Mouse (Mus musculus): ENCODE data around the gene Pdzd4. TPM values are rescaled to one million over a fixed set of nuclear protein-coding genes. Genes with fewer than 3 reads are reported as not detected.

The Pdzd4 gene
- 0.34 and 0.37 TPM in 2 replicates for polyA plus RNA-seq (2015; fragmentation: Nextera tagmentation; extraction: Ambion mirVana)

DNA sequence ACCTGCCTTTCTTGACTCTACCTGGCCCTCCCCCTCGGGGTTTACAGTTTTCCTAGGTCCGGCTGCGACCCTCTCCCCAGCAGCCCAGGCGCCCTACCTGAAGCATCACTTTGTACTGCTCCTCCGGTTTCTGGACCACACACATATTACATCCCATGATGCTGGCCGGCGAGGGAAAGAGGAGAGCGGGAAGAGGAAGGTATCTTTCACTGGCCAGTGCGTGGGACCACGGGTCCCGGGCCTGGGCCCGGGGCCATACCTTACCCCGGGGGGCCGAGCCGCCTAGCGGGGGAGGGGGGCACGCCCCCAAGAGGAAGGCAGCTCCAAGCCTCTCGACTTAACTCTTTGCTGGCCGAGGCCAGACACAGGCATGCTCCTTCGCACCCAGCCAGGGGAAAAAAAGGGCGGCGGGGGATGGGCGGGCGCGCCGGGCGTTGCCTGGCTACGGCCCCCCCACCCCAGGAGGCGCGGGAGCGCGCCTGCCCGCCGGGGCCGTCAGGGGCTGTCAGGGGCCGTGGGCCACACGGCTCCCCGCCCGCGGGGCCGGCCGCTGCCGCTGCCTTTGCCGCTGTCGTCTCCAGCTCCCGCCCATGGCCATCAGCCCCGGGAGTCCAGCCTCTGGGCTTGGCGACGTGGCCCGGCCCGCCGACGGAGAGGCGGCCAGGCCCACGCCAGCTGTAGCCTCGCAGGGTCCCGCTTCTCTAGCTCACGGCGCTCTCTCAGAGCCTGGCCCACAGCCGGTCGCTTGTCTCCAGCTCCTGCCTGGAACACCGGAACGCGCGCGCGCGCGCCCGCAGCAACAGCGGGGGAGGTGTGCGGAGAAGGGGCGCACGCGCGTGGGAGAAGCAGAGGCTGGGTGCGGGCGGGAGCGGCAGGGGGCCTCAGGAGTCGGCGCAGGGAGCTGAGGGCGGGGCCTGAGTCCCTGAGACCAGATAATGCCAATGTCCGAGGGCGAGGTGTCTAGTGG lies at the start of gene Pdzd4:
Gene Pdzd4, minus strand, starts transcription at position 785 of the 967 bp plus-strand sequence.

DNA sequence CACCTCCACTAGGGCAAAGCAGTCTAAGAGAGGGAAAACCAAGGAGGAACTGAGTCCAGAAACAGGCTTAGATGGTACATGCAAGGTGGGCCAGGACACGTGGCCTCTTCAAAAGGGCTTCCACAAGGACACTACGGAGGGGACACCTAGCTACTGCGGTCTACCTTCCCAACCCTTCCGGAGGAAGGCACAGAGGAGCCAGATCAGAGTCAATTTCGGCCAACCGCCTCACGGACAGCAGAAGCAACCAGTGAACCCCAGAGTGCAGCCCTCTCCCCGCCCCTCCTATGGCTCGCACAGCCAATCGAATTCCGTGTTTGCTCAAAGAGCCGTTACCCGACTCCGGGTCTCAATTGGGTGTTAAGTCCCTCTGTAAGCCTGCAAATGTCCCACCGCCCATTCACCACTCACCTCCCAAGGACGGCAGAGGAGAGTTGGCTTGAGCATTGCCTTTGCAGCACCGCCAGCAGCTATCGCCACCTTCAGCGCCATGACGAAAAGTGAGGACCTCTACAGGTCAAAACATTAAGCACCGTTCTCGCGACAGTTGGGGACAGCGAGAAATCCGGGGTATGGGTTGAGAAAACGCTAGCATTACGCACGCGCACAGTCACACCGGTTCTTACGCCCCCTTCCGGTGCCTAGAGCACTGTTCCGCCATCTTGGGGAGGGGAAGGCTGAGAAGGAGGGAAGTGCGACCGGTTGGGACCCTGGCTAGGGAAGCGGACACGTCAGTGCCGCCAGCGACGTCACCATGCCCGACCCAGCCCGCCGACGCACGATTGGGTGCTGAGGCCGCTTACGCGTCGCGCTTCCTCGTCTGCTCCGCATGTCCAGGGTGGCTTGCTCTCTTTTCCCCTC lies 38.2 kb downstream of the Pdzd4 start, which contains the start of the genes Idh3g and Ssr4:
Gene Idh3g, minus strand, starts transcription at position 534 of the 861 bp plus-strand sequence.
Gene Ssr4, plus strand, starts transcription at position 665 of the 861 bp plus-strand sequence.

DNA sequence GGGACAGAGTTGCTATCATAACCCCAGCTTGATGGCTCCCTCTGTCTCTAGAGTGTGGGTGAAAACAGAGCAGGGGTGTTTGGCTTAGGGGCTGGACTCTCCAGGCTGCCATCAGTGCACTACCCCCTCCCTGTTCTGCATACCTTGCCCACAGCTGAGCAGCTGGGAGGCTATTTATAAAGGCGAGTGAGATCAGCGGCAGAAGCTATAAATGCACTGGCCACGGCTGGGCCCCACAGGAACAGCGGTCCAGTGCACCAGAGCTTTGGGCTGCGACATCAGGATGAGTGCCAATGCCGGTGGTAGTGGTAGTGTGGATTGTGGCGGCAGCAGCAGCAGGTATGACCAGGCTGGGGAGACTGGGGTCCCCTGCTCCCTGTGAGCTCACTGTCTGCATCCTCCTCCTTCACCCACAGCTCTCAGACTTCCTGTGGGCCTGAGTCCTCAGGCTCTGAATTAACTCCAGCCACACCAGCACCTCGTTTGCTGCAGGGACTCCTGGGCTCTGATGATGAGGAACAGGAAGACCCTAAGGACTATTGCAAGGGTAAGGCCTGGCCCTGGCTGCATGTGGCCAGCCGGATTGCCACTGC lies 50.5 kb downstream of the Pdzd4 start, which contains the start of gene Srpk3:
Gene Srpk3, plus strand, starts transcription at position 238 of the 593 bp plus-strand sequence.

DNA sequence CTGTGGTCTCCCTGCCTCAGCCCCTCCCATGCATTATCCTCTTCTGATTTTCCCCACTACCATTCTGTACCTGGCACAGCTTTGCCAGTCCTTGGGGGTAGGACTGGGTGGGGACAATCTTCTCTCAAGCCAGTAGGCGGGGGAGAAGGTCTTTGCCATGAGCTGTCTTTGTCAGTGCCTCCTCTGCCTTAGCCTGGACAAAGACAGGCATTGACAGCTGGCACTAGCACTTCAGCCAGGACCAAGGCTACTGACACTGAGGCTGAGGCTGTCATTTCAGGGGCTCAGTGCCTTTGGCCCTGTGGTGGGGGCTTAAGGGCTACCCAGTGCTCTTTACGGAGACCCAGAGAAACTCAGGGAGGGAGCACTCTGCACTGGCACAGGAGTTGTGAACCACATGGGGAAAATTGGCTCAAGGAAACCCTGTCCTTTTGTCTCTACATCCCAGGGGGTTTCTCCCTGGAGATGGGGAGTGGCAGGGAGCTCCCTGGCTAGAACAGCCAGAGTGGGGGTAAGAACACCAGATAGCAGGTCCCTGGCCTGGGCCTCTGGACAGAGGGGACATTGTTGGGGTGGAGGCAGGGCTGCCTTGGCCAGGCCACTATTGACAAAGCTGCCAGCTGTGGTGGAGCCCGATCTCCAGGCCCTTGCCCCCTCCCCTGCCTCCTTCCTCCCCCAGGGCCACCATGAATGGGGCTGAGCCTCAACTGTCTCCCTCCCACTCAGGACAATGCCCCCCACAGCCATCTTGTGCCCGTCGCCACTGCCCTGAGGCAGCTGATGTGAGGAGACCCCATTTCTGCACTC lies 68.2 kb downstream of the Pdzd4 start, which contains the start of gene Plxnb3:
Gene Plxnb3, plus strand, starts transcription at position 757 of the 807 bp plus-strand sequence.

Other genes with a start within 250 kb of the Pdzd4 start
- gene Dusp9, start 185.6 kb downstream of the Pdzd4 start, polyA plus RNA-seq (2015; fragmentation: Nextera tagmentation; extraction: Ambion mirVana), result 8.1 and 8.2 TPM in 2 replicates
- gene Pnck, start 164.9 kb downstream of the Pdzd4 start, polyA plus RNA-seq (2015; fragmentation: Nextera tagmentation; extraction: Ambion mirVana), result 135 and 159 TPM in 2 replicates
- gene Slc6a8, start 151.8 kb downstream of the Pdzd4 start, polyA plus RNA-seq (2015; fragmentation: Nextera tagmentation; extraction: Ambion mirVana), result 7.3 and 9.2 TPM in 2 replicates
- 248 and 249 TPM in 2 replicates for gene Bcap31, start 108.8 kb downstream of the Pdzd4 start, polyA plus RNA-seq (2015; fragmentation: Nextera tagmentation; extraction: Ambion mirVana)
- 14.5 and 18.4 TPM in 2 replicates for gene Abcd1, start 108.4 kb downstream of the Pdzd4 start, polyA plus RNA-seq (2015; fragmentation: Nextera tagmentation; extraction: Ambion mirVana)
- gene Plxnb3, start 67.9 kb downstream of the Pdzd4 start, polyA plus RNA-seq (2015; fragmentation: Nextera tagmentation; extraction: Ambion mirVana), result 0.11 and 0.16 TPM in 2 replicates
- gene Srpk3, start 50.6 kb downstream of the Pdzd4 start, polyA plus RNA-seq (2015; fragmentation: Nextera tagmentation; extraction: Ambion mirVana), result 1.3 and 1.7 TPM in 2 replicates
- 146 and 154 TPM in 2 replicates for gene Idh3g, start 38.1 kb downstream of the Pdzd4 start, polyA plus RNA-seq (2015; fragmentation: Nextera tagmentation; extraction: Ambion mirVana)
- 258 and 286 TPM in 2 replicates for gene Ssr4, start 37.9 kb downstream of the Pdzd4 start, polyA plus RNA-seq (2015; fragmentation: Nextera tagmentation; extraction: Ambion mirVana)
- gene Avpr2, start 67.1 kb upstream of the Pdzd4 start, polyA plus RNA-seq (2015; fragmentation: Nextera tagmentation; extraction: Ambion mirVana), result 0.06 TPM in 1 of 2 replicates, not detected in the other
- gene L1cam, start 71.1 kb upstream of the Pdzd4 start, polyA plus RNA-seq (2015; fragmentation: Nextera tagmentation; extraction: Ambion mirVana), result 4.1 and 5.6 TPM in 2 replicates
- gene Arhgap4, start 96.9 kb upstream of the Pdzd4 start, polyA plus RNA-seq (2015; fragmentation: Nextera tagmentation; extraction: Ambion mirVana), result 1.2 and 3.3 TPM in 2 replicates
- gene Naa10, start 97.0 kb upstream of the Pdzd4 start, polyA plus RNA-seq (2015; fragmentation: Nextera tagmentation; extraction: Ambion mirVana), result 87.1 and 94.9 TPM in 2 replicates
- 40.5 and 45.6 TPM in 2 replicates for gene Renbp, start 105.9 kb upstream of the Pdzd4 start, polyA plus RNA-seq (2015; fragmentation: Nextera tagmentation; extraction: Ambion mirVana)
- 17.5 and 18.5 TPM in 2 replicates for gene Hcfc1, start 141.4 kb upstream of the Pdzd4 start, polyA plus RNA-seq (2015; fragmentation: Nextera tagmentation; extraction: Ambion mirVana)
- 48.4 and 55.3 TPM in 2 replicates for gene Irak1, start 198.9 kb upstream of the Pdzd4 start, polyA plus RNA-seq (2015; fragmentation: Nextera tagmentation; extraction: Ambion mirVana)

Data from urinary bladder, postnatal 0 days (tissue).